Mouse (Mus musculus): ENCODE results near the gene Epn1.

Epn1 gene

GRCm38 (mm10) chr7:5080010-5080751, at the start of gene Epn1:
Epn1 (plus strand) TSS chr7:5080235.
- DNase-seq = peak; percentile 97

GRCm38 (mm10) chr7:5030554-5031275, 49.3 kb upstream of the Epn1 start:
- no peak for DNase-seq

- no peak for DNase-seq
Observed at GRCm38 (mm10) chr7:5031496-5031895, 48.5 kb upstream of the Epn1 start.

GRCm38 (mm10) chr7:5033818-5034217, 46.2 kb upstream of the Epn1 start, which contains the start of gene 4632433K11Rik:
4632433K11Rik (plus strand) TSS chr7:5034118.
- no peak for DNase-seq

- no peak for DNase-seq
Observed at GRCm38 (mm10) chr7:5035628-5036027, 44.4 kb upstream of the Epn1 start.

GRCm38 (mm10) chr7:5036136-5036535, 43.9 kb upstream of the Epn1 start:
- DNase-seq = no peak

- DNase-seq = no peak
Observed at GRCm38 (mm10) chr7:5037026-5037425, 43.0 kb upstream of the Epn1 start.

GRCm38 (mm10) chr7:5037467-5037866, 42.6 kb upstream of the Epn1 start:
- no peak for DNase-seq

GRCm38 (mm10) chr7:5038109-5038732, 41.8 kb upstream of the Epn1 start, which contains the start of gene Zfp784:
Zfp784 (minus strand) TSS chr7:5038446.
- peak; percentile 93 for DNase-seq

GRCm38 (mm10) chr7:5038940-5039339, 41.1 kb upstream of the Epn1 start:
- no peak for DNase-seq

- DNase-seq = no peak
Observed at GRCm38 (mm10) chr7:5044981-5045380, 35.1 kb upstream of the Epn1 start.

- no peak for DNase-seq
Observed at GRCm38 (mm10) chr7:5046112-5046511, 33.9 kb upstream of the Epn1 start.

GRCm38 (mm10) chr7:5047313-5047712, 32.7 kb upstream of the Epn1 start:
- DNase-seq = no peak

GRCm38 (mm10) chr7:5051193-5052192, 28.5 kb upstream of the Epn1 start, which contains the start of gene Zfp580:
Zfp580 (plus strand) TSS chr7:5051538.
- peak; percentile 74 for DNase-seq

GRCm38 (mm10) chr7:5052438-5052837, 27.6 kb upstream of the Epn1 start:
- no peak for DNase-seq

- peak; percentile 35 for DNase-seq
Observed at GRCm38 (mm10) chr7:5052931-5053343, 27.1 kb upstream of the Epn1 start.

- DNase-seq = peak; percentile 38
Observed at GRCm38 (mm10) chr7:5053456-5054179, 26.4 kb upstream of the Epn1 start.

- DNase-seq = peak; percentile 70
Observed at GRCm38 (mm10) chr7:5056651-5057263, 23.3 kb upstream of the Epn1 start.

GRCm38 (mm10) chr7:5057381-5057780, 22.7 kb upstream of the Epn1 start:
- DNase-seq = no peak

GRCm38 (mm10) chr7:5057804-5058203, 22.2 kb upstream of the Epn1 start:
- DNase-seq = peak; percentile 31

- DNase-seq = no peak
Observed at GRCm38 (mm10) chr7:5058631-5059030, 21.4 kb upstream of the Epn1 start.

All from right cerebral cortex, postnatal 14 days (tissue).